Mouse (Mus musculus) kidney, postnatal 4 days (tissue): Measurements from ENCODE around the gene Gpc5.

Experiments
- DNase-seq, 2 experiments: peaks; one replicate each; pipeline ENCODE4 v3.0.0; 2021; ENCODE audit warnings: mixed read lengths in 2 of 2

The Gpc5 gene

DNA sequence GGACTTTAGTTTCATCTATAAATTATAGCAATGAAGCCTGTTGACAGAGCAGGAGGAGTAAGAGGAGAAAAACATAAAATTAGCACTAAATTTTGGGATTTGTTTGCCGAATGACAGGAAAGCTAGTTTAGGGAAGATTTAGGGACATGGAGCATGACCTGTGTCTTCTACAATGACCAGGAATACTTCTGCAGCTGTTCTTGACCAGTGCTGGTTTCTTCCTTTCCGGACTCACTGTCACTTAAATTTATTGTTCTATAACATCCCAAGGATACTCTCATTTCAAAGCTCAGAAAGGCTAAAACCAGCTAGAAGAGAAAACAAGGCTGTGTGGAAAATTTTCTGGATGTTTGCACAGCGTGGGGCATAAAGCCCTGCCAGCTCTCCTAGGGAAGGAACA, 1361.3 kb downstream of the Gpc5 start:
- peak in 1 of 2 experiments; percentile 1 for DNase-seq

- DNase-seq, result no peak
Observed at GRCm38 (mm10) chr14:116456211-116456610, 1364.2 kb downstream of the Gpc5 start.

GRCm38 (mm10) chr14:116473378-116474179, 1381.6 kb downstream of the Gpc5 start:
- no peak for DNase-seq

DNA sequence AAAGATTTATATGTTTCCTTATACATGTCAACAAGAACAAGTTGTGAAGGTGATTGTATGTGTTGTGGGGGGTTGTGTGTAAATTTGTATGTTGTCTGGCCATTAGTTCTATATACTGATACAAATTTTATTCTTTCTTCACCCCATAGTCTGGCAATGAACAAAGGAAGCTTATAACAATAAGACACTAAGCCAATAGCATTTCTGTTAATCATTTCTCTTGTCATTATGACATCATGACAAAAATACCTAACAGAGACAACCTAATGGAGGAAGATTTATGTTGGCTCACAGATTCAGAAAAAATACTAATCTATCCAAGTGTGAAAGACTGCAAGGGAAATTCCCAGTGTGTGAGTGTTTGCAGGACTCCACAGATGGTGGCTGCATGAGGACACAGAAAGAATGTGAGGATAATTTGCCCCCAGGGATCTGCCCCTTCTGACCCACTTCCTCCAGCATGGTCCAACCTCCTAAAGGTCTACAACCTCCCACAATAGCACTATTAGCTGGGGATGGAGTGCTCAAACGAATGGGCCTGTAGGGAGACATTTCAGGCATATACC, 1402.4 kb downstream of the Gpc5 start:
- DNase-seq, result peak; percentile 4 to 8

- DNase-seq, result no peak
Observed at GRCm38 (mm10) chr14:116538216-116538615, 1446.2 kb downstream of the Gpc5 start.

GRCm38 (mm10) chr14:116543746-116544145, 1451.7 kb downstream of the Gpc5 start:
- no peak for DNase-seq

GRCm38 (mm10) chr14:116551401-116551800, 1459.4 kb downstream of the Gpc5 start:
- DNase-seq, result no peak

DNA sequence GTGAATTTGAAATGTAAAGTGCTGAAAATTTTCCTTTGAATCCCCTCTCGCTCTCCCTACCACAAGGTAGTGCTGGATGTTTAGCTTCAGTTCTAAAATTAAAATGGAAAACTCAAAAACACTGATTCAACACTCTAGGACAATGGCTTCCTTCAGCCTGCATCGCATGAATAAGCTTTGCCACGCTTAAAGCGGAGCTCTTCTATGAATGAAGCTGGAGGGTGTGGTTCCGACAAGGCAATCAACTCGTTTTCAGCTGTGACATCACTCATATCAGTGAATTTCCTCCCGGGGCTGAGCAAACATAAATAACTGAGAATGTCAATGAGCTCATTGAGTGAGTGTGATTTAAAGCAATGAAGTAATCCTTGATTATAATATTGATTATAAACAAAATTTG, 1461.3 kb downstream of the Gpc5 start:
- DNase-seq, result no peak

DNA sequence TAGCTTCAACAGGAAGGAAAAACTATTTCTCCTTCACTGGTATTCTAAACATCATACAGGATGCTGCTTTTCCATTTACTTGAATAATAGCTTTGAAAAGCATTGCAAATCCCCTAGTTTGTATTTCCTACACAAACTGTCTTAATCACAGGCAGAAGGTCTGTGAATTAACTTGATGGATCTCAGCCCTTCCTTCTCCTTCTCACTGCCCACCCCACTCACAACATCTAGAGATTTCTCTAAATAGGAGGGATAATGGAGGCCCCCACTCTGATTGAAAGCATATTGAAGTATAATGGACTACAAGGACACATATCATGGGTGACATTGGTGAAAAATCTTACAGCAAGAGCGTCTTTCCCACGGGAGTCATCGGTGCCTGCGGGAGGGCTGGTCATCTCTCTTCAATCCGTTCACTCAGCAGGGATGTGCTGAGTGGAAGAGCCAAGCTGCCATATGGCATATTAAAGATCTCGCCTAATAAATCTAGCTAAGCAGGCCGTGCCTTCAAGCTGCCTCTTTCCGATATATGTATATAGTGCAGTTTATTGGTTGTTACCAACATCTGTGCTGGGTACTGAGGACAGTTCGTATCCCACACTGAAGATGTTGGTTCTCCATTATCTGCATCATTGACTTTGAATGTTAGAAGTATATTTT, 1466.3 kb downstream of the Gpc5 start:
- DNase-seq, result no peak

GRCm38 (mm10) chr14:116559990-116560389, 1468.0 kb downstream of the Gpc5 start:
- peak; percentile 4 to 28 for DNase-seq
